In genomic region chr11:74610545-74611176, GRCm38 (mm10) we compare ENCODE assay signal across 7 mouse cellular contexts. TPM values are rescaled to one million over a fixed set of nuclear protein-coding genes. Genes with fewer than 3 reads are reported as not detected.
A peak's percentile ranks its signal among the peaks of the same experiment; 100 is the strongest.
DNase-seq lines count a peak whose midpoint lies in the region; ATAC-seq lines count a peak whose summit lies in the region.

Rap1gap2 (minus strand) TSS chr11:74610915.

- H3K9me3 ChIP-seq in heart, embryonic 13.5 days: no peaks in the 10 kb centered on the region
- no peaks in the 10 kb centered on the region for H3K9me3 ChIP-seq in midbrain, embryonic 14.5 days (ENCODE audit: control insufficient read depth, low read length)

- H3K27ac ChIP-seq in heart, embryonic 13.5 days (replicated peaks): no peak within 1 kb of the TSS
- no peak within 1 kb of the TSS for H3K27ac ChIP-seq in midbrain, embryonic 14.5 days (replicated peaks; ENCODE audit: low read depth, low read length)

- H3K4me1 ChIP-seq in heart, embryonic 13.5 days: peaks cover 14% of the 10 kb centered on the region
- H3K4me1 ChIP-seq in midbrain, embryonic 14.5 days (ENCODE audit: control insufficient read depth, insufficient read depth, low read length): no peaks in the 10 kb centered on the region

- DNase-seq in lung, postnatal 14 days: peak; percentile 4
- no peak for DNase-seq in lung, postnatal 4 days
- DNase-seq in embryo, embryonic 10.5 days (ENCODE audit: low spot score): peak; percentile 22
- no peak for DNase-seq in layer of hippocampus, postnatal 14 days (ENCODE audit: low spot score in 2 of 2)
- DNase-seq in midbrain, embryonic 14.5 days: peak; percentile 69
- no peak for DNase-seq in thymus, adult 18-20 months

- no peak for ATAC-seq in heart, embryonic 13.5 days (ENCODE audit: extremely low read depth, insufficient number of reproducible peaks, low FRiP score, low TSS enrichment)
- no peak for ATAC-seq in midbrain, embryonic 14.5 days (ENCODE audit: low FRiP score, low TSS enrichment)

- H3K9ac ChIP-seq in heart, embryonic 13.5 days: peak within 1 kb of the TSS; percentile 53
- H3K9ac ChIP-seq in midbrain, embryonic 14.5 days (replicated peaks; ENCODE audit: low read length): peak within 1 kb of the TSS; percentile 51

- H3K27me3 ChIP-seq in heart, embryonic 13.5 days (replicated peaks): peaks cover 78% of the 10 kb centered on the region
- H3K27me3 ChIP-seq in midbrain, embryonic 14.5 days (ENCODE audit: control insufficient read depth, insufficient read depth, low read length): peaks cover 27% of the 10 kb centered on the region

- peak within 1 kb of the TSS; percentile 52 for H3K4me3 ChIP-seq in heart, embryonic 13.5 days
- peak within 1 kb of the TSS; percentile 43 for H3K4me3 ChIP-seq in midbrain, embryonic 14.5 days (replicated peaks; ENCODE audit: low read depth, low read length)

- whole genome bisulfite sequencing in heart, embryonic 13.5 days: 1% methylated on average over 50 of the region's 50 CpGs
- 1% methylated on average over 50 of the region's 50 CpGs for WGBS in midbrain, embryonic 14.5 days

- H3K36me3 ChIP-seq in heart, embryonic 13.5 days: no peaks in the 10 kb centered on the region
- no peaks in the 10 kb centered on the region for H3K36me3 ChIP-seq in midbrain, embryonic 14.5 days (ENCODE audit: control insufficient read depth, insufficient read depth, low read length)

- peak within 1 kb of the TSS; percentile 71 for H3K4me2 ChIP-seq in heart, embryonic 13.5 days
- H3K4me2 ChIP-seq in midbrain, embryonic 14.5 days (ENCODE audit: low read length): peak within 1 kb of the TSS; percentile 85

RNA-seq across cellular contexts. Expression of gene Rap1gap2, which starts in this region (rescaled TPM):
- polyA plus RNA-seq in heart, embryonic 13.5 days (2015; fragmentation: Nextera tagmentation; extraction: Ambion mirVana): 3.1 and 4.0 TPM in 2 replicates
- 100 to 1,000 TPM; 122 TPM for total RNA-seq in layer of hippocampus, postnatal 14 days (2021)
- polyA plus RNA-seq in midbrain, embryonic 14.5 days (2014; fragmentation: Nextera tagmentation; extraction: Ambion mirVana): 9.2 and 10.6 TPM in 2 replicates

Comparison
In these comparisons a context has a peak if more than half of its experiments do, and no peak if none do; other contexts are left out.
1. DNase-seq: peak in lung, postnatal 14 days (single experiment), embryo, embryonic 10.5 days (single experiment) and midbrain, embryonic 14.5 days (single experiment); none in lung, postnatal 4 days (0 of 2), layer of hippocampus, postnatal 14 days (0 of 2) and thymus, adult 18-20 months (0 of 2).